Mouse (Mus musculus) stomach, embryonic 15.5 days (tissue): Measurements from ENCODE around the gene Rab4a. TPM values are rescaled to one million over a fixed set of nuclear protein-coding genes. Genes with fewer than 3 reads are reported as not detected.
A peak's percentile ranks its signal among the peaks of the same experiment; 100 is the strongest.

Experiments used
- ATAC-seq: fragments of 200-750 bp; cut with Nextera tagmentation; 2 replicates; pipeline ENCODE4 v1.8.0; 2017; ENCODE audit warnings: low read depth, moderate number of reproducible peaks, moderate TSS enrichment; ENCODE audit not compliant: insufficient read depth, low FRiP score
- H3K27ac ChIP-seq: fragments of 300-500 bp; sonication (generic); 2 replicates; pipeline ENCODE4 v1.5.1; 2015; ENCODE audit warnings: mild to moderate bottlenecking, inconsistent platforms
- H3K27me3 ChIP-seq: fragments of 300-500 bp; sonication (generic); replicated peaks from 2 replicates; pipeline ENCODE4 v1.6.1; 2015; ENCODE audit warnings: inconsistent platforms
- H3K36me3 ChIP-seq: fragments of 300-500 bp; sonication (generic); 2 replicates; pipeline ENCODE4 v1.6.1; 2015; ENCODE audit warnings: inconsistent platforms
- H3K4me1 ChIP-seq: fragments of 300-500 bp; sonication (generic); 2 replicates; pipeline ENCODE4 v1.6.1; 2015; ENCODE audit warnings: inconsistent platforms
- H3K4me2 ChIP-seq: fragments of 300-500 bp; sonication (generic); 2 replicates; pipeline ENCODE4 v1.6.1; 2015; ENCODE audit warnings: mild to moderate bottlenecking, inconsistent platforms
- H3K4me3 ChIP-seq: fragments of 300-500 bp; sonication (generic); replicated peaks from 2 replicates; pipeline ENCODE4 v1.5.1; 2015; ENCODE audit warnings: inconsistent platforms
- H3K9ac ChIP-seq: fragments of 300-500 bp; sonication (generic); 2 replicates; pipeline ENCODE4 v1.6.1; 2015; ENCODE audit warnings: inconsistent platforms
- H3K9me3 ChIP-seq: fragments of 300-500 bp; sonication (generic); 2 replicates; pipeline ENCODE4 v1.6.1; 2016; ENCODE audit warnings: inconsistent platforms
- WGBS: fragments of 180-500 bp; shearing (Covaris S2); methylation state at CpG from one replicate; pipeline ENCODE4 v1.1.7; 2015; 5-methylcytosine and 5-hydroxymethylcytosine counted together
- polyA plus RNA-seq: library from polyadenylated mRNA; unstranded; fragments of >200 nt; fragmentation: Nextera tagmentation; extraction: Ambion mirVana; gene quantifications from 2 replicates; pipeline ENCODE4 v1.2.1, GENCODE M21; 2015

Rab4a gene
- polyA plus RNA-seq, 1 experiment from 2014 or later = 46.7 TPM

GRCm38 (mm10) chr8:123768492-123769356, 37.1 kb upstream of the Rab4a start:
- no peaks in the 10 kb centered on the region for H3K4me1 ChIP-seq
- 64% methylated on average over 16 of the region's 16 CpGs for WGBS
- ATAC-seq = no peak
- no peaks in the 10 kb centered on the region for H3K27me3 ChIP-seq
- no peak overlapping the region for H3K9ac ChIP-seq
- H3K4me2 ChIP-seq = no peak overlapping the region
- no peak overlapping the region for H3K4me3 ChIP-seq
- H3K9me3 ChIP-seq = no peaks in the 10 kb centered on the region
- no peaks in the 10 kb centered on the region for H3K36me3 ChIP-seq
- H3K27ac ChIP-seq = no peak overlapping the region

GRCm38 (mm10) chr8:123773468-123773867, 32.3 kb upstream of the Rab4a start:
- no peaks in the 10 kb centered on the region for H3K27me3 ChIP-seq
- no peak overlapping the region for H3K27ac ChIP-seq
- H3K36me3 ChIP-seq = no peaks in the 10 kb centered on the region
- no peak for ATAC-seq
- 67% methylated on average over 12 of the region's 12 CpGs for WGBS
- H3K4me1 ChIP-seq = peaks cover 9% of the 10 kb centered on the region; the same call in 1 of the 2 replicates
- no peak overlapping the region for H3K4me2 ChIP-seq
- no peaks in the 10 kb centered on the region for H3K9me3 ChIP-seq
- no peak overlapping the region for H3K9ac ChIP-seq
- no peak overlapping the region for H3K4me3 ChIP-seq

- Histone ChIP-seq H3K9ac (no peak overlapping the region), H3K27me3 (no peaks in the 10 kb centered on the region), H3K27ac (no peak overlapping the region), H3K9me3 (no peaks in the 10 kb centered on the region), H3K4me1 (peaks cover 9% of the 10 kb centered on the region; the same call in 1 of the 2 replicates), H3K4me2 (no peak overlapping the region), H3K4me3 (no peak overlapping the region), H3K36me3 (no peaks in the 10 kb centered on the region)
- 88% methylated on average over 1 of the region's 1 CpGs for WGBS
- ATAC-seq = no peak
Observed at GRCm38 (mm10) chr8:123774491-123774890, 31.3 kb upstream of the Rab4a start.

- Histone ChIP-seq H3K4me3 (no peak overlapping the region), H3K27me3 (no peaks in the 10 kb centered on the region), H3K4me1 (peaks cover 17% of the 10 kb centered on the region), H3K4me2 (no peak overlapping the region), H3K9ac (no peak overlapping the region), H3K36me3 (no peaks in the 10 kb centered on the region), H3K9me3 (no peaks in the 10 kb centered on the region), H3K27ac (peak overlapping the region; percentile 11; the same call in 1 of the 2 replicates)
- WGBS = 41% methylated on average over 7 of the region's 7 CpGs
- ATAC-seq = no peak
Observed at GRCm38 (mm10) chr8:123777319-123777718, 28.5 kb upstream of the Rab4a start.

GRCm38 (mm10) chr8:123780471-123780870, 25.3 kb upstream of the Rab4a start:
- 54% methylated on average over 3 of the region's 3 CpGs for WGBS
- Histone ChIP-seq H3K4me1 (peaks cover 23% of the 10 kb centered on the region), H3K27me3 (no peaks in the 10 kb centered on the region), H3K9me3 (no peaks in the 10 kb centered on the region), H3K36me3 (no peaks in the 10 kb centered on the region), H3K27ac (no peak overlapping the region), H3K9ac (no peak overlapping the region), H3K4me3 (no peak overlapping the region), H3K4me2 (no peak overlapping the region)
- no peak for ATAC-seq

GRCm38 (mm10) chr8:123781256-123781655, 24.5 kb upstream of the Rab4a start:
- Histone ChIP-seq H3K9me3 (no peaks in the 10 kb centered on the region), H3K27ac (no peak overlapping the region), H3K36me3 (no peaks in the 10 kb centered on the region), H3K9ac (no peak overlapping the region), H3K4me3 (no peak overlapping the region), H3K4me1 (peaks cover 23% of the 10 kb centered on the region), H3K27me3 (no peaks in the 10 kb centered on the region), H3K4me2 (no peak overlapping the region)
- ATAC-seq = peak; percentile 60; the same call in 1 of the 2 replicates
- WGBS = 25% methylated on average over 8 of the region's 8 CpGs

GRCm38 (mm10) chr8:123783525-123784249, 22.1 kb upstream of the Rab4a start:
- Histone ChIP-seq H3K4me2 (no peak overlapping the region), H3K27ac (no peak overlapping the region), H3K4me3 (no peak overlapping the region), H3K9ac (no peak overlapping the region), H3K36me3 (no peaks in the 10 kb centered on the region), H3K9me3 (no peaks in the 10 kb centered on the region), H3K4me1 (peaks cover 20% of the 10 kb centered on the region), H3K27me3 (no peaks in the 10 kb centered on the region)
- WGBS = 5% methylated on average over 6 of the region's 6 CpGs
- peak; percentile 81 for ATAC-seq

- H3K27ac ChIP-seq = no peak overlapping the region
- H3K4me3 ChIP-seq = no peak overlapping the region
- H3K4me2 ChIP-seq = no peak overlapping the region
- H3K27me3 ChIP-seq = no peaks in the 10 kb centered on the region
- peaks cover 13% of the 10 kb centered on the region for H3K4me1 ChIP-seq
- 66% methylated on average over 6 of the region's 6 CpGs for WGBS
- no peaks in the 10 kb centered on the region for H3K9me3 ChIP-seq
- H3K9ac ChIP-seq = no peak overlapping the region
- no peak for ATAC-seq
- no peaks in the 10 kb centered on the region for H3K36me3 ChIP-seq
Observed at GRCm38 (mm10) chr8:123786166-123786565, 19.6 kb upstream of the Rab4a start.

- H3K9ac ChIP-seq = no peak overlapping the region
- WGBS = 82% methylated on average over 6 of the region's 6 CpGs
- H3K4me1 ChIP-seq = peaks cover 12% of the 10 kb centered on the region
Observed at GRCm38 (mm10) chr8:123786644-123787043, 19.1 kb upstream of the Rab4a start.

GRCm38 (mm10) chr8:123787254-123787897, 18.4 kb upstream of the Rab4a start:
- H3K27ac ChIP-seq = no peak overlapping the region; the same call in 1 of the 2 replicates
- no peak for ATAC-seq
- H3K9ac ChIP-seq = no peak overlapping the region
- WGBS = 38% methylated on average over 21 of the region's 21 CpGs
- no peaks in the 10 kb centered on the region for H3K9me3 ChIP-seq
- no peaks in the 10 kb centered on the region for H3K36me3 ChIP-seq
- H3K4me1 ChIP-seq = peaks cover 12% of the 10 kb centered on the region
- H3K4me2 ChIP-seq = peak overlapping the region; percentile 37
- no peaks in the 10 kb centered on the region for H3K27me3 ChIP-seq
- H3K4me3 ChIP-seq = no peak overlapping the region

More at GRCm38 (mm10) chr8:123786644-123787043, 19.1 kb upstream of the Rab4a start:
- Histone ChIP-seq H3K36me3 (no peaks in the 10 kb centered on the region), H3K9me3 (no peaks in the 10 kb centered on the region), H3K27me3 (no peaks in the 10 kb centered on the region), H3K4me2 (no peak overlapping the region), H3K27ac (no peak overlapping the region), H3K4me3 (no peak overlapping the region)
- ATAC-seq = no peak

GRCm38 (mm10) chr8:123788416-123789170, 17.2 kb upstream of the Rab4a start:
- no peaks in the 10 kb centered on the region for H3K27me3 ChIP-seq
- WGBS = 35% methylated on average over 14 of the region's 14 CpGs
- peaks cover 10% of the 10 kb centered on the region for H3K4me1 ChIP-seq
- H3K4me2 ChIP-seq = no peak overlapping the region
- H3K27ac ChIP-seq = peak overlapping the region; percentile 36; the same call in 1 of the 2 replicates
- no peaks in the 10 kb centered on the region for H3K9me3 ChIP-seq
- H3K4me3 ChIP-seq = no peak overlapping the region
- ATAC-seq = no peak; the same call in 1 of the 2 replicates
- H3K9ac ChIP-seq = no peak overlapping the region
- no peaks in the 10 kb centered on the region for H3K36me3 ChIP-seq
